Mouse (Mus musculus) G1E (cell line): ENCODE data around the gene Ndufa4l2.

Experiments
- CTCF ChIP-seq: IDR thresholded peaks from 2 replicates; pipeline ENCODE4 v1.5.1; 2012; ENCODE audit warnings: low read depth, low read length, inconsistent platforms, mixed read lengths
- GATA1 ChIP-seq: IDR thresholded peaks from 2 replicates; pipeline ENCODE4 v1.6.1; 2012; ENCODE audit warnings: borderline replicate concordance, low read length, inconsistent platforms, mixed read lengths
- TAL1 ChIP-seq: conservative IDR thresholded peaks from 2 replicates; pipeline ENCODE4 v1.6.1; 2012; ENCODE audit warnings: low read depth, low read length, inconsistent platforms, mixed read lengths

DNA sequence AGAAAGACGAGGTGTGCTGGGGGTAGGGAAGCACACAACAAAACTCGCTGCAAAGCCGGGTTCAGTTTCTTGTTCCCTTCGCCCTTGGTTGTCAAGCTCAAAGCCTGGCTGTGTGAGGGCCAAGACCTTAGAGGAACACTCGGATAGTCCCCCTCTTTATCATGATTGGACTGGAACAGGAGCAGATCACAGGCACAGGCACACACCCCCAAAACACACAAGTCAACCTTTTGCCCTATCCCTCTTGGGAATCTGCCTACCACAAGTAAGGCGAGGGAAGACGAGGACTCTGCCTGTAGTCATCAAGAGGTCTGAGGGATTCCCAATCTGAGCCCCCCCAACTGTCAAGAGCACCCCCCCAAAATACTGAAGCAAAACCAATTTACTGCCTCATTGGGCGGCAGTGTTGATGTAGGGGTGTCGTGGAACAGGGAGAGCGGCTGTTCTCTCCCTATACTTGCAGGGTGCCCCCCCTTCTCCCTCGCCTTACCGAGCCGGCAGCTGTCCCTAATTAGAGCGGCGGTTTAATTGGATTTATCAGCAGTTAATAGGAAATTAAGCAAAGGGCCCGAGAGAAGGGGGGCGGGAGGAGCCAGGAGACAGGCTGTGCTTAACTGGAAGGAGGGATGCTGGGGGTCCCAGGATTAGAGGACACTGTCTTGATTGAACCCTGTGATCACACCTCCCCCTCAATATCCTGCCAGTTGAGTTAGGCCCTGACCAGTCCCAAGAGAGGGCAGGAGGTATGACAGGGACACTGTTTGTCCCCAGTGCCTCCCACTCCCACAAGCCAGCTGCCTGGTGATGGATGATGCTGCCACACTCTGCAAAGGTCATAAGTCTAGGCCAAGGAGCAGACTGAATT lies 4.7 kb upstream of the Ndufa4l2 start:
- TF ChIP-seq CTCF (no peak), TAL1 (no peak), GATA1 (no peak)
